ENCODE assay signal across 22 mouse cellular contexts in the genomic region with DNA sequence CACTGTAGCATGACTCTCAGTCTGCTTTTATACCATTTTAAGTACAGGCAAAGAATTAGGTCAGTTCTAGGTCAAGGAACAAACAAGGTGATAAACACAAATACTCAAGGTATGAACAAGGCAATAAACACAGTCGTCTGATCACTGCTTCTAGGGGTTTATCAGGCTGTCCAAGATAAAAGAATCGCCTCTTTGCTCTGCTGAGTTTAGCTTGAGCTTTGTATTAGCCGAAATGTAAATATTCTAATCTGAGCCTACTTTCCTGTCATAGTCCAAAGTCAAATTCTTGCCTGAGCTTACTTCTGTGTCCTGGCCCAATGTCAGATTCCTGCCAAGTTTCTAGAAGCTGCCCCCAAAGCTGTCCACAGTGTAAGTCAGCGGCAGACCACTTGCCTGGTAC.
"Had no signal": no experiment of that assay in that cellular context is flagged by ENCODE, and none has a peak within 500 bp of the region (broad histone marks: within the 10 kb centered on the region; RNA-seq: fewer than 3 reads in every experiment).

No protein-coding gene starts in this region.

- H3K27ac ChIP-seq: limb, embryonic 12.5 days; limb, embryonic 15.5 days; liver, embryonic 13.5 days; lung, embryonic 15.5 days; midbrain, embryonic 10.5 days; midbrain, embryonic 15.5 days; neural tube, embryonic 12.5 days; neural tube, embryonic 15.5 days had no signal

- H3K4me1 ChIP-seq: limb, embryonic 15.5 days; megakaryocyte, embryonic 14.5 days; midbrain, embryonic 10.5 days; midbrain, embryonic 15.5 days; neural tube, embryonic 12.5 days; neural tube, embryonic 15.5 days had no signal

- H3K27me3 ChIP-seq: limb, embryonic 12.5 days; limb, embryonic 15.5 days; lung, embryonic 15.5 days; midbrain, embryonic 15.5 days; neural tube, embryonic 12.5 days; neural tube, embryonic 15.5 days had no signal

- H3K4me2 ChIP-seq: limb, embryonic 12.5 days; limb, embryonic 15.5 days; liver, embryonic 13.5 days; lung, embryonic 15.5 days; midbrain, embryonic 15.5 days; neural tube, embryonic 12.5 days; neural tube, embryonic 15.5 days had no signal

- ATAC-seq: midbrain, embryonic 15.5 days had no signal

- H3K9me3 ChIP-seq: limb, embryonic 12.5 days; limb, embryonic 15.5 days; liver, embryonic 13.5 days; lung, embryonic 15.5 days; megakaryocyte, embryonic 14.5 days; midbrain, embryonic 10.5 days; midbrain, embryonic 15.5 days; neural tube, embryonic 12.5 days; neural tube, embryonic 15.5 days had no signal

- H3K36me3 ChIP-seq: limb, embryonic 12.5 days; limb, embryonic 15.5 days; liver, embryonic 13.5 days; lung, embryonic 15.5 days; midbrain, embryonic 10.5 days; midbrain, embryonic 15.5 days; neural tube, embryonic 12.5 days had no signal

- H3K4me3 ChIP-seq: limb, embryonic 12.5 days; limb, embryonic 15.5 days; liver, embryonic 13.5 days; lung, embryonic 15.5 days; megakaryocyte, embryonic 14.5 days; midbrain, embryonic 10.5 days; midbrain, embryonic 15.5 days; neural tube, embryonic 12.5 days; neural tube, embryonic 15.5 days had no signal

- DNase-seq: kidney, adult 8-10 months; kidney, postnatal 14 days; kidney, postnatal 4 days; left cerebral cortex, postnatal 4 days; liver, embryonic 13.5 days; lung, adult 18-20 months; lung, postnatal 10 days; lung, postnatal 36 days; retina, postnatal 1 day; right cerebral cortex, postnatal 25 days; spleen, adult 18-20 months; thymus, adult 2 months; thymus, postnatal 14 days; thymus, postnatal 4 days had no signal

- H3K9ac ChIP-seq: limb, embryonic 12.5 days; limb, embryonic 15.5 days; liver, embryonic 13.5 days; lung, embryonic 15.5 days; midbrain, embryonic 15.5 days; neural tube, embryonic 12.5 days; neural tube, embryonic 15.5 days had no signal
